Mouse (Mus musculus) midbrain, postnatal 0 days (tissue): ENCODE results near the gene Arhgap6. TPM values are rescaled to one million over a fixed set of nuclear protein-coding genes. Genes with fewer than 3 reads are reported as not detected.
A peak's percentile ranks its signal among the peaks of the same experiment; 100 is the strongest.

Source experiments
- ATAC-seq: fragments of 200-750 bp; cut with Nextera tagmentation; 2 replicates; pipeline ENCODE4 v1.8.0; 2017; ENCODE audit warnings: moderate number of reproducible peaks, mild to moderate bottlenecking, moderate TSS enrichment, moderate library complexity; ENCODE audit not compliant: low FRiP score
- DNase-seq: peaks from one replicate; pipeline ENCODE4 v3.0.0-alpha.2; 2015; ENCODE audit warnings: low spot score
- H3K27ac ChIP-seq: fragments of 300-500 bp; sonication (generic); 2 replicates; pipeline ENCODE4 v1.5.1; 2014; ENCODE audit warnings: low read depth, mild to moderate bottlenecking, low read length, mixed read lengths
- H3K27me3 ChIP-seq: fragments of 300-500 bp; sonication (generic); 2 replicates; pipeline ENCODE4 v1.6.1; 2014; ENCODE audit warnings: low read length, control low read depth, mixed read lengths; ENCODE audit not compliant: insufficient read depth
- H3K36me3 ChIP-seq: fragments of 300-500 bp; sonication (generic); 2 replicates; pipeline ENCODE4 v1.6.1; 2014; ENCODE audit warnings: low read length, control low read depth, mixed read lengths; ENCODE audit not compliant: insufficient read depth
- H3K4me1 ChIP-seq: fragments of 300-500 bp; sonication (generic); 2 replicates; pipeline ENCODE4 v1.6.1; 2014; ENCODE audit warnings: mild to moderate bottlenecking, control low read depth, antibody characterized with exemption, low read length, mixed read lengths; ENCODE audit not compliant: insufficient read depth
- H3K4me2 ChIP-seq: fragments of 300-500 bp; sonication (generic); 2 replicates; pipeline ENCODE4 v1.6.1; 2014; ENCODE audit warnings: low read depth, mild to moderate bottlenecking, low read length, mixed read lengths; ENCODE audit not compliant: poor library complexity, severe bottlenecking
- H3K4me3 ChIP-seq: fragments of 300-500 bp; sonication (generic); 2 replicates; pipeline ENCODE4 v1.5.1; 2014; ENCODE audit warnings: low read depth, mild to moderate bottlenecking, low read length, moderate library complexity
- H3K9ac ChIP-seq: fragments of 300-500 bp; sonication (generic); replicated peaks from 2 replicates; pipeline ENCODE4 v1.6.1; 2014; ENCODE audit warnings: mild to moderate bottlenecking, low read length, moderate library complexity, mixed read lengths; ENCODE audit not compliant: poor library complexity, severe bottlenecking
- H3K9me3 ChIP-seq: fragments of 300-500 bp; sonication (generic); 2 replicates; pipeline ENCODE4 v1.6.1; 2016; ENCODE audit warnings: low read length, control low read depth
- CTCF ChIP-seq: IDR thresholded peaks from 2 replicates; pipeline ENCODE4 v1.5.1; 2016; ENCODE audit warnings: antibody characterized with exemption, mild to moderate bottlenecking
- WGBS: fragments of 180-500 bp; shearing (Covaris S2); extraction: QIAGEN DNeasy Blood & Tissue Kit; methylation state at CpG from one replicate; pipeline ENCODE4 v1.1.7; 2014; 5-methylcytosine and 5-hydroxymethylcytosine counted together
- polyA plus RNA-seq: library from polyadenylated mRNA; unstranded; fragments of >200 nt; fragmentation: Nextera tagmentation; extraction: Ambion mirVana; gene quantifications from 2 replicates; pipeline ENCODE4 v1.2.1, GENCODE M21; 2015
- total RNA-seq: library from RNA; depleted of rRNA; stranded (reverse); fragments of >200 nt; gene quantifications from 2 replicates; pipeline ENCODE4 v1.2.3, GENCODE M21; 2014

The Arhgap6 gene
- total and polyA plus RNA-seq, 2 experiments from 2014 or later: 0.93 to 2.1 TPM

- Histone ChIP-seq H3K4me3 (no peak overlapping the region), H3K4me1 (no peaks in the 10 kb centered on the region), H3K27ac (no peak overlapping the region), H3K27me3 (no peaks in the 10 kb centered on the region), H3K9me3 (no peaks in the 10 kb centered on the region), H3K4me2 (no peak overlapping the region), H3K36me3 (no peaks in the 10 kb centered on the region), H3K9ac (no peak overlapping the region)
- ATAC-seq (no peak), DNase-seq (no peak)
- 79% methylated on average over 3 of the region's 3 CpGs for whole genome bisulfite sequencing
- TF ChIP-seq CTCF: no peak
Measured at GRCm38 (mm10) chrX:168904086-168904485, 109.2 kb downstream of the Arhgap6 start.

DNA sequence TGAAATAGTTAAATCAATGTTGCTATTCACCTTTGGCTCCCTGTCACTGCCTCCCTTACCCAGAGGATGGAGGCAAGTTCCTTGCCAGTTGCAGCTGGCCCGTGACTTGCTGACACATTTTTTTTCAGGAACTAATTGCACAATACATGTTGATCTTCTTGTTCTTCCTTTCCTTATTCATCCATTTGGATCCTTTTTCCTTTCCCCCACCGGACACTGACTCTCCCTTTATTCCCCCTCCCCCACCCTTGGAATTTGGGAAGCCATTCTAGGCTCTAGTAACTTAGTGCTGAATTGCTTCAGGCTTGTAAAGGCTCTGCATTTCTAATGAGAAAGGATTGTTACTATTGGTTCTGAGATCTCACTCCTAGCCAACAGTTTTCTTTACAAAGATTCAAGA lies 112.7 kb downstream of the Arhgap6 start:
- TF ChIP-seq CTCF: no peak
- no peak for DNase-seq
- H3K9ac ChIP-seq: no peak overlapping the region
- no peak for ATAC-seq
- H3K9me3 ChIP-seq: no peaks in the 10 kb centered on the region
- H3K36me3 ChIP-seq: no peaks in the 10 kb centered on the region
- H3K4me1 ChIP-seq: no peaks in the 10 kb centered on the region
- WGBS: 43% methylated on average over 2 of the region's 2 CpGs
- no peak overlapping the region for H3K27ac ChIP-seq
- no peak overlapping the region for H3K4me3 ChIP-seq
- no peaks in the 10 kb centered on the region; the same call in 1 of the 2 replicates for H3K27me3 ChIP-seq
- H3K4me2 ChIP-seq: no peak overlapping the region

DNA sequence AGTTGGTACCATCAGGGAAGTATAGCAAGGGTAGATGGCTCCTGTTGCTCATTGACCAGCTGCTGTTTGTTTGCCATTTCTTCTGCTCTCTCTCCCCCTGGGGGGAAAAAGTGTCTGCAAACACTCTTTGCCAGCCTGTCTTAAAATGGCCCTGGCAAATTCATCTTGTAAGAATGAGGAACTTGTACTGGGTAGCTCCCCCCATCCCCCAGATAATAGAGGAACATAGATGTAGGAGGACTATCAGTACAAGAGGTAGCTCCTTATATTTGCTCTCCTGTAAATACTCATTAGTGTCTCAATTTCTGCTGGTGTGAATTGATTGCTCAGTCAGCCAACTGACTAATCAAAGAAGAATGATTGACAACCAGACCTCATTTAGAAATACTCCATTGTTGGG lies 118.6 kb downstream of the Arhgap6 start:
- H3K36me3 ChIP-seq: no peaks in the 10 kb centered on the region
- H3K9ac ChIP-seq: no peak overlapping the region
- no peak overlapping the region for H3K4me3 ChIP-seq
- no peaks in the 10 kb centered on the region for H3K9me3 ChIP-seq
- H3K27me3 ChIP-seq: no peaks in the 10 kb centered on the region; the same call in 1 of the 2 replicates
- DNase-seq (no peak), ATAC-seq (no peak)
- no peaks in the 10 kb centered on the region for H3K4me1 ChIP-seq
- H3K4me2 ChIP-seq: no peak overlapping the region
- TF ChIP-seq CTCF: no peak
- no peak overlapping the region for H3K27ac ChIP-seq

DNA sequence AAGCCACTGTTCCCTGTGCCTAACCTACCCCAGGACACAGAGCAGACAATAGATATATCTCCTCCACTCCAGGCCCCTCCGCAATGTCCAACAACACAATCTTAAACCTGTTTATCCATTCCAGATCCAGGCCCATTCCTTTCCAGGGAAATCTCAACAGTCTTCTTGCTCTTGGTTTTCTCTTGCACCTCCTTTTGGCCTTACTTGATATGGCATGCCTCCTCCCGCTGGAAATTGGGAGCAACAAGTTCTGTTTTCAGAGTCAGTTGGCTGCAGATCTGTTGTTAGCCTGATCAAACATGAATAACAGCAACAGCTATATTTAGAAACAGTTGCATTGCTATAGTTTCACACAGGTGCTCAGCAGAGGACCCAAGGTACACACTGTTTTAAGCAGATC lies 126.0 kb downstream of the Arhgap6 start:
- no peak overlapping the region for H3K4me2 ChIP-seq
- H3K36me3 ChIP-seq: no peaks in the 10 kb centered on the region
- ATAC-seq (no peak), DNase-seq (no peak)
- no peak for TF ChIP-seq CTCF
- H3K4me1 ChIP-seq: no peaks in the 10 kb centered on the region
- no peak overlapping the region for H3K9ac ChIP-seq
- WGBS: 79% methylated on average over 2 of the region's 2 CpGs
- no peaks in the 10 kb centered on the region for H3K27me3 ChIP-seq
- no peak overlapping the region for H3K27ac ChIP-seq
- H3K4me3 ChIP-seq: no peak overlapping the region
- H3K9me3 ChIP-seq: no peaks in the 10 kb centered on the region

- no peak overlapping the region for H3K27ac ChIP-seq
- no peak overlapping the region for H3K9ac ChIP-seq
- no peaks in the 10 kb centered on the region for H3K4me1 ChIP-seq
- no peaks in the 10 kb centered on the region for H3K9me3 ChIP-seq
- no peak overlapping the region for H3K4me2 ChIP-seq
- no peak overlapping the region for H3K4me3 ChIP-seq
- 83% methylated on average over 1 of the region's 1 CpGs for WGBS
- no peak for TF ChIP-seq CTCF
- H3K36me3 ChIP-seq: no peaks in the 10 kb centered on the region
- ATAC-seq (no peak), DNase-seq (no peak)
- H3K27me3 ChIP-seq: no peaks in the 10 kb centered on the region
Measured at GRCm38 (mm10) chrX:168932420-168932819, 137.5 kb downstream of the Arhgap6 start.

DNA sequence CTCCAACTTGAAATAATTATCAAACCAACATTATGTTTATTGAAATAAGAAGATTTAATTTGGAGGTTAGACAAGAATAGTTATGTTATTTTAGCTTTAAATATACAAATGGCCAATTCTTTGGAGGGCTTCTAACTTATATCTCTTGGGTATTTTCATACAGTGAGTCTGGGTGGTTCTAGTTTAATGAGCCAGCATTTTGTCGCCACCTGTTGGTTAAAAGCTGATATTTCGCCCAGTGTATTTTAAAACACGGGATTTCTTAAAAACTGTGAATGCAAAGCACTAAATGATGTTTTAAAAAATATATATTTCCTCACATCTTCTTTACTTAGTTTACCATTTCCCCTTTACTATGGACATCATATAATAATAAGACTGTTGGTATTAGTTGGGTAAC lies 140.5 kb downstream of the Arhgap6 start:
- no peaks in the 10 kb centered on the region for H3K27me3 ChIP-seq
- H3K36me3 ChIP-seq: no peaks in the 10 kb centered on the region
- no peak overlapping the region for H3K4me3 ChIP-seq
- TF ChIP-seq CTCF: peak; percentile 75
- DNase-seq (peak; percentile 58), ATAC-seq (no peak)
- H3K4me1 ChIP-seq: no peaks in the 10 kb centered on the region
- H3K9ac ChIP-seq: no peak overlapping the region
- H3K27ac ChIP-seq: no peak overlapping the region
- H3K9me3 ChIP-seq: no peaks in the 10 kb centered on the region
- no peak overlapping the region for H3K4me2 ChIP-seq
- 8% methylated on average over 3 of the region's 3 CpGs for WGBS
